ENCODE assay signal across 8 mouse cellular contexts in the genomic region with DNA sequence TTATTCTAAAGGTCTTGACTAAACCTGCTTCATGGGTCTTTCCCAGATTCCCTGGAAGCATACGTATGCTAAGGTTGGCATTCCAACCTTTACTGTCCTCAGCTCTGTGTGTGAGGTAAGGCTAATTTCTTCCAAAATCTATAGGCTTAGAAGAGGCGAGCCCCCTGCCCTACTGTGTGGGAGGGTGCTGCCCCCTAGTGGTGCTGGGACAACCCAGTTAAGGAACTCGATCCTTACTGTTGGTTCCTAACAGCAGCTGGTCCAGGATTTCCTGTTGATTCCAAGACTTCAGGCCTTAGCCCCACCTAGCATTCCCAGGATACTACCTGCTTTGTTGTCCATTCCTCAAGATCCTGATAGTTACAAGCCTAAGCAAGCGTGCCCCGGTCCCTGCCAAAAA. TPM values are rescaled to one million over a fixed set of nuclear protein-coding genes. Genes with fewer than 3 reads are reported as not detected.
DNase-seq lines count a peak whose midpoint lies in the region; ATAC-seq and TF ChIP-seq lines count a peak whose summit lies in the region.

No protein-coding gene starts in this region.

- no peaks in the 10 kb centered on the region for H3K4me1 ChIP-seq in thymus, adult 2 months (replicated peaks; ENCODE audit: control insufficient read depth, insufficient read depth, low read length)
- no peaks in the 10 kb centered on the region for H3K4me1 ChIP-seq in forebrain, postnatal 0 days (ENCODE audit: insufficient read depth)
- H3K4me1 ChIP-seq in limb, embryonic 15.5 days, result peaks cover 25% of the 10 kb centered on the region

- no peaks in the 10 kb centered on the region for H3K36me3 ChIP-seq in thymus, adult 2 months (ENCODE audit: control insufficient read depth, insufficient read depth, low read length)
- H3K36me3 ChIP-seq in forebrain, postnatal 0 days (ENCODE audit: insufficient read depth), result no peaks in the 10 kb centered on the region
- no peaks in the 10 kb centered on the region for H3K36me3 ChIP-seq in limb, embryonic 15.5 days

- H3K9ac ChIP-seq in forebrain, postnatal 0 days, result no peak overlapping the region
- no peak overlapping the region for H3K9ac ChIP-seq in limb, embryonic 15.5 days

- peaks cover 11% of the 10 kb centered on the region; the same call in 1 of the 2 replicates for H3K27me3 ChIP-seq in thymus, adult 2 months (ENCODE audit: control insufficient read depth, insufficient read depth, low read length)
- H3K27me3 ChIP-seq in forebrain, postnatal 0 days (ENCODE audit: insufficient read depth, low read length), result peaks cover 24% of the 10 kb centered on the region
- peaks cover 74% of the 10 kb centered on the region for H3K27me3 ChIP-seq in limb, embryonic 15.5 days

- peak; percentile 77; the same call in 1 of the 2 replicates for TF ChIP-seq CTCF in thymus, adult 2 months (IDR thresholded peaks at IDR 0.05; ENCODE audit: borderline replicate concordance, control insufficient read depth, extremely low read depth, insufficient read depth, low read length, poor library complexity)
- TF ChIP-seq CTCF in forebrain, postnatal 0 days (IDR thresholded peaks at IDR 0.05; ENCODE audit: low read depth), result peak; percentile 97

- ATAC-seq in forebrain, postnatal 0 days, result peak; percentile 50
- 0 out of 2 replicates have a peak, but pooled peaks have one; percentile 48 for ATAC-seq in limb, embryonic 15.5 days (ENCODE audit: insufficient number of reproducible peaks, low FRiP score, low TSS enrichment, low read depth)

- DNase-seq in thymus, adult 2 months, result peak; percentile 68
- no peak for DNase-seq in thymus, adult 18-20 months
- peak; percentile 16 for DNase-seq in c-Kit-positive CD71-positive TER-119-negative erythroid progenitor cells, embryonic 14.5 days (ENCODE audit: low read depth)
- peak; percentile 88 for DNase-seq in forebrain, postnatal 0 days
- DNase-seq in kidney, adult 18-20 months, result peak; percentile 69
- peak; percentile 46 for DNase-seq in retina, postnatal 7 days (ENCODE audit: low read depth, low spot score)
- peak; percentile 45 to 80 for DNase-seq in urinary bladder, postnatal 4 days (ENCODE audit: low spot score in 2 of 2)

- no peak overlapping the region for H3K27ac ChIP-seq in thymus, adult 2 months (ENCODE audit: control insufficient read depth, insufficient read depth, low read length)
- no peak overlapping the region for H3K27ac ChIP-seq in forebrain, postnatal 0 days (ENCODE audit: low read depth, low read length)
- no peak overlapping the region for H3K27ac ChIP-seq in limb, embryonic 15.5 days

- no peak overlapping the region for H3K4me3 ChIP-seq in thymus, adult 2 months (ENCODE audit: control insufficient read depth, insufficient read depth, low read length)
- no peak overlapping the region for H3K4me3 ChIP-seq in forebrain, postnatal 0 days (ENCODE audit: low read depth, low read length)
- H3K4me3 ChIP-seq in limb, embryonic 15.5 days, result no peak overlapping the region

- WGBS in thymus, adult 2 months, result 28% methylated on average over 5 of the region's 5 CpGs
- WGBS in forebrain, postnatal 0 days, result 15% methylated on average over 5 of the region's 5 CpGs
- WGBS in limb, embryonic 15.5 days, result 9% methylated on average over 5 of the region's 5 CpGs

- H3K4me2 ChIP-seq in forebrain, postnatal 0 days (ENCODE audit: low read depth), result no peak overlapping the region
- H3K4me2 ChIP-seq in limb, embryonic 15.5 days, result no peak overlapping the region

- H3K9me3 ChIP-seq in forebrain, postnatal 0 days (ENCODE audit: low read length), result no peaks in the 10 kb centered on the region
- H3K9me3 ChIP-seq in limb, embryonic 15.5 days, result no peaks in the 10 kb centered on the region

- no peak for TF ChIP-seq POLR2A in thymus, adult 2 months (IDR thresholded peaks at IDR 0.05; ENCODE audit: control insufficient read depth, extremely low read depth, insufficient read depth, low read length, poor library complexity)

RNA-seq across cellular contexts. Expression of gene Kcnc4, which starts 2.8 kb away (rescaled TPM):
- polyA plus RNA-seq in thymus, adult 2 months (2012; rRNA removed), result 0.31 and 0.43 TPM in 2 replicates
- 10.7 and 15.4 TPM in 2 replicates for total RNA-seq in forebrain, postnatal 0 days (2014; rRNA removed)
- 4.2 and 6.6 TPM in 2 replicates for polyA plus RNA-seq in forebrain, postnatal 0 days (2015; fragmentation: Nextera tagmentation; extraction: Ambion mirVana)
- polyA plus RNA-seq in limb, embryonic 15.5 days (2015; fragmentation: Nextera tagmentation; extraction: Ambion mirVana), result 0.54 and 0.61 TPM in 2 replicates

RNA-seq across cellular contexts. Expression of gene Slc6a17, which starts 55.7 kb away (rescaled TPM):
- 0.46 and 0.53 TPM in 2 replicates for polyA plus RNA-seq in thymus, adult 2 months (2012; rRNA removed)
- total RNA-seq in forebrain, postnatal 0 days (2014; rRNA removed), result 61.2 and 68.9 TPM in 2 replicates
- polyA plus RNA-seq in forebrain, postnatal 0 days (2015; fragmentation: Nextera tagmentation; extraction: Ambion mirVana), result 20.3 and 22.7 TPM in 2 replicates
- 6.5 TPM in 2 replicates for polyA plus RNA-seq in limb, embryonic 15.5 days (2015; fragmentation: Nextera tagmentation; extraction: Ambion mirVana)

Comparison
In these comparisons a context has a peak if more than half of its experiments do, and no peak if none do; other contexts are left out.
1. DNase-seq: peak in thymus, adult 2 months (single experiment), c-Kit-positive CD71-positive TER-119-negative erythroid progenitor cells, embryonic 14.5 days (single experiment), forebrain, postnatal 0 days (single experiment), kidney, adult 18-20 months (single experiment), retina, postnatal 7 days (single experiment) and urinary bladder, postnatal 4 days (2 of 2); none in thymus, adult 18-20 months (0 of 2).